Mouse (Mus musculus) ES-E14 (cell line): Measurements from ENCODE around the gene Atp6ap1l.

Experiments
- CHD2 ChIP-seq: IDR thresholded peaks from 2 replicates; pipeline ENCODE4 v1.6.1; 2014; ENCODE audit warnings: mild to moderate bottlenecking, low read depth, low read length, inconsistent platforms
- HCFC1 ChIP-seq: IDR thresholded peaks from 2 replicates; pipeline ENCODE4 v1.6.1; 2012; ENCODE audit warnings: low read length, inconsistent platforms, borderline replicate concordance; ENCODE audit not compliant: insufficient read depth
- ZNF384 ChIP-seq: IDR thresholded peaks from 2 replicates; pipeline ENCODE4 v1.6.1; 2012; ENCODE audit warnings: low read depth, low read length, inconsistent platforms

- no peak for TF ChIP-seq HCFC1
- TF ChIP-seq ZNF384, result no peak
- no peak for TF ChIP-seq CHD2
Observed at GRCm38 (mm10) chr13:90890111-90890510, 15.0 kb downstream of the Atp6ap1l start.
